Comparison of ENCODE assay signal across 8 mouse cellular contexts in genomic region chr6:136803739-136804633, GRCm38 (mm10). TPM values are rescaled to one million over a fixed set of nuclear protein-coding genes. Genes with fewer than 3 reads are reported as not detected.
DNase-seq lines count a peak whose midpoint lies in the region; ATAC-seq lines count a peak whose summit lies in the region.

Gene Hist4h4 (minus strand): TSS chr6:136804415.

- under 1% methylated on average over 50 of the region's 50 CpGs for WGBS in heart, embryonic 15.5 days
- WGBS in liver, embryonic 15.5 days (ENCODE audit: insufficient replicate concordance), result under 1% methylated on average over 50 of the region's 50 CpGs
- WGBS in neural tube, embryonic 12.5 days, result under 1% methylated on average over 50 of the region's 50 CpGs

- H3K36me3 ChIP-seq in heart, embryonic 15.5 days, result no peaks in the 10 kb centered on the region
- H3K36me3 ChIP-seq in liver, embryonic 15.5 days (replicated peaks), result no peaks in the 10 kb centered on the region
- no peaks in the 10 kb centered on the region for H3K36me3 ChIP-seq in neural tube, embryonic 12.5 days

- H3K4me1 ChIP-seq in heart, embryonic 15.5 days (replicated peaks), result peaks cover 24% of the 10 kb centered on the region
- peaks cover 62% of the 10 kb centered on the region for H3K4me1 ChIP-seq in liver, embryonic 15.5 days (replicated peaks)
- peaks cover 18% of the 10 kb centered on the region for H3K4me1 ChIP-seq in neural tube, embryonic 12.5 days

- H3K9ac ChIP-seq in heart, embryonic 15.5 days, result peak within 1 kb of the TSS; percentile 93
- H3K9ac ChIP-seq in liver, embryonic 15.5 days, result peak within 1 kb of the TSS; percentile 84
- H3K9ac ChIP-seq in neural tube, embryonic 12.5 days, result peak within 1 kb of the TSS; percentile 80

- H3K4me3 ChIP-seq in heart, embryonic 15.5 days, result peak within 1 kb of the TSS; percentile 71
- peak within 1 kb of the TSS; percentile 67 for H3K4me3 ChIP-seq in liver, embryonic 15.5 days (replicated peaks)
- H3K4me3 ChIP-seq in neural tube, embryonic 12.5 days, result peak within 1 kb of the TSS; percentile 68

- no peaks in the 10 kb centered on the region for H3K27me3 ChIP-seq in heart, embryonic 15.5 days
- no peaks in the 10 kb centered on the region for H3K27me3 ChIP-seq in liver, embryonic 15.5 days
- H3K27me3 ChIP-seq in neural tube, embryonic 12.5 days (replicated peaks), result no peaks in the 10 kb centered on the region

- H3K4me2 ChIP-seq in heart, embryonic 15.5 days, result peak within 1 kb of the TSS; percentile 89
- H3K4me2 ChIP-seq in liver, embryonic 15.5 days, result peak within 1 kb of the TSS; percentile 84
- peak within 1 kb of the TSS; percentile 74 for H3K4me2 ChIP-seq in neural tube, embryonic 12.5 days (replicated peaks)

- peak; percentile 100 for DNase-seq in c-Kit-negative CD71-positive TER-119-positive erythroid progenitor cells, embryonic 14.5 days (ENCODE audit: low read depth, low spot score)
- DNase-seq in fibroblast of lung, adult 2 months (ENCODE audit: low read depth), result peak; percentile 89
- peak; percentile 94 to 97 for DNase-seq in kidney, postnatal 25 days
- DNase-seq in telencephalon, adult 2 months (ENCODE audit: low read depth, low spot score), result peak; percentile 92

- peak; percentile 63 for ATAC-seq in CD4-positive, CD25-positive, alpha-beta regulatory T cell, adult 4 months
- peak; percentile 65 for ATAC-seq in heart, embryonic 15.5 days (replicated peaks; ENCODE audit: insufficient number of reproducible peaks, insufficient read depth, low FRiP score, low read depth)
- ATAC-seq in liver, embryonic 15.5 days (ENCODE audit: insufficient read depth), result peak; percentile 71
- ATAC-seq in neural tube, embryonic 12.5 days (ENCODE audit: low FRiP score, low read depth), result peak; percentile 77

- H3K9me3 ChIP-seq in heart, embryonic 15.5 days (replicated peaks), result no peaks in the 10 kb centered on the region
- H3K9me3 ChIP-seq in liver, embryonic 15.5 days (replicated peaks), result no peaks in the 10 kb centered on the region
- H3K9me3 ChIP-seq in neural tube, embryonic 12.5 days, result no peaks in the 10 kb centered on the region

- peak within 1 kb of the TSS; percentile 100 for H3K27ac ChIP-seq in heart, embryonic 15.5 days
- peak within 1 kb of the TSS; percentile 100 for H3K27ac ChIP-seq in liver, embryonic 15.5 days (replicated peaks)
- peak within 1 kb of the TSS; percentile 99 for H3K27ac ChIP-seq in neural tube, embryonic 12.5 days

RNA-seq across cellular contexts. Expression of gene Hist4h4, which starts in this region (rescaled TPM):
- 1 to 10 TPM; 1.0 to 1.7 TPM for polyA plus RNA-seq in CD4-positive, CD25-positive, alpha-beta regulatory T cell, adult 4 months (2017; shearing (Covaris generic))
- 0.21 and 0.25 TPM in 2 replicates for polyA plus RNA-seq in heart, embryonic 15.5 days (2015; fragmentation: Nextera tagmentation; extraction: Ambion mirVana)
- 0.93 and 1.2 TPM in 2 replicates for polyA plus RNA-seq in liver, embryonic 15.5 days (2015; fragmentation: Nextera tagmentation; extraction: Ambion mirVana)
- 0.45 and 0.67 TPM in 2 replicates for polyA plus RNA-seq in neural tube, embryonic 12.5 days (2016; fragmentation: Nextera tagmentation; extraction: Ambion mirVana)

Comparison
In these comparisons a context has a peak if more than half of its experiments do, and no peak if none do; other contexts are left out.
1. Peak in every context shown above with its lines: DNase-seq, ATAC-seq, H3K4me3 ChIP-seq and H3K27ac ChIP-seq.
2. Peak in ATAC-seq, H3K4me3 ChIP-seq, H3K27ac ChIP-seq, H3K9ac ChIP-seq and H3K4me2 ChIP-seq in heart, embryonic 15.5 days; RNA of the gene not detected or under 1 TPM.
3. Peak in ATAC-seq, H3K4me3 ChIP-seq, H3K27ac ChIP-seq, H3K9ac ChIP-seq and H3K4me2 ChIP-seq in neural tube, embryonic 12.5 days; RNA of the gene not detected or under 1 TPM.